Mouse (Mus musculus) limb, embryonic 14.5 days (tissue): ENCODE data around the gene Serpinb9c. TPM values are rescaled to one million over a fixed set of nuclear protein-coding genes. Genes with fewer than 3 reads are reported as not detected.
"Not testable (repeated sequence)": the region's sequence is repeated elsewhere in the genome, so short reads cannot be mapped to it uniquely, and the experiment has no call there.

Experiments
- ATAC-seq: fragments of 200-750 bp; cut with Nextera tagmentation; 2 replicates; pipeline ENCODE4 v1.8.0; 2017; ENCODE audit warnings: low read depth, moderate number of reproducible peaks, moderate TSS enrichment; ENCODE audit not compliant: low FRiP score
- DNase-seq: peaks from one replicate; pipeline ENCODE4 v3.0.0-alpha.2; 2015; ENCODE audit warnings: low spot score
- H3K27ac ChIP-seq: fragments of 300-500 bp; sonication (generic); replicated peaks from 2 replicates; pipeline ENCODE4 v1.5.1; 2014; ENCODE audit warnings: low read depth, mild to moderate bottlenecking, low read length, moderate library complexity, mixed read lengths
- H3K27me3 ChIP-seq: fragments of 300-500 bp; sonication (generic); 2 replicates; pipeline ENCODE4 v1.6.1; 2014; ENCODE audit warnings: low read length, mixed read lengths; ENCODE audit not compliant: control insufficient read depth, insufficient read depth
- H3K36me3 ChIP-seq: fragments of 300-500 bp; sonication (generic); 2 replicates; pipeline ENCODE4 v1.6.1; 2014; ENCODE audit warnings: mild to moderate bottlenecking, low read length, moderate library complexity, mixed read lengths; ENCODE audit not compliant: control insufficient read depth, insufficient read depth
- H3K4me1 ChIP-seq: fragments of 300-500 bp; sonication (generic); 2 replicates; pipeline ENCODE4 v1.6.1; 2014; ENCODE audit warnings: antibody characterized with exemption, low read length, mixed read lengths; ENCODE audit not compliant: control insufficient read depth, insufficient read depth
- H3K4me2 ChIP-seq: fragments of 300-500 bp; sonication (generic); replicated peaks from 2 replicates; pipeline ENCODE4 v1.6.1; 2014; ENCODE audit warnings: low read depth, mild to moderate bottlenecking, low read length, moderate library complexity; ENCODE audit not compliant: severe bottlenecking
- H3K4me3 ChIP-seq: fragments of 300-500 bp; sonication (generic); replicated peaks from 2 replicates; pipeline ENCODE4 v1.5.1; 2014; ENCODE audit warnings: low read length
- H3K9ac ChIP-seq: fragments of 300-500 bp; sonication (generic); 2 replicates; pipeline ENCODE4 v1.6.1; 2014; ENCODE audit warnings: mild to moderate bottlenecking, low read depth, low read length, moderate library complexity; ENCODE audit not compliant: severe bottlenecking
- H3K9me3 ChIP-seq: fragments of 300-500 bp; sonication (generic); 2 replicates; pipeline ENCODE4 v1.6.1; 2016; ENCODE audit warnings: low read length; ENCODE audit not compliant: control insufficient read depth
- POLR2A ChIP-seq: fragments of 200-500 bp; IDR thresholded peaks from 2 replicates; pipeline ENCODE4 v1.8.0; 2012; ENCODE audit warnings: inconsistent platforms, mild to moderate bottlenecking, moderate library complexity, borderline replicate concordance; ENCODE audit not compliant: insufficient read depth, insufficient read length; ENCODE audit errors: extremely low read depth
- WGBS: fragments of 180-500 bp; shearing (Covaris S2); extraction: QIAGEN DNeasy Blood & Tissue Kit; methylation state at CpG from one replicate; pipeline ENCODE4 v1.1.7; 2014; 5-methylcytosine and 5-hydroxymethylcytosine counted together
- polyA plus RNA-seq, 2 experiments: library from polyadenylated mRNA; depleted of rRNA in 1 of 2; stranded (reverse) in 1 of 2; unstranded in 1 of 2; fragments of >200 nt; fragmentation: Nextera tagmentation in 1 of 2; extraction: Ambion mirVana in 1 of 2; gene quantifications; 2 replicates each; pipeline versions ENCODE4 v1.2.1 to v1.2.3; 2012 to 2014

Gene Serpinb9c
- polyA plus RNA-seq (2012; rRNA removed), result 0.05 and 0.14 TPM in 2 replicates
- polyA plus RNA-seq (2014; fragmentation: Nextera tagmentation; extraction: Ambion mirVana), result not detected in 2 replicates

DNA sequence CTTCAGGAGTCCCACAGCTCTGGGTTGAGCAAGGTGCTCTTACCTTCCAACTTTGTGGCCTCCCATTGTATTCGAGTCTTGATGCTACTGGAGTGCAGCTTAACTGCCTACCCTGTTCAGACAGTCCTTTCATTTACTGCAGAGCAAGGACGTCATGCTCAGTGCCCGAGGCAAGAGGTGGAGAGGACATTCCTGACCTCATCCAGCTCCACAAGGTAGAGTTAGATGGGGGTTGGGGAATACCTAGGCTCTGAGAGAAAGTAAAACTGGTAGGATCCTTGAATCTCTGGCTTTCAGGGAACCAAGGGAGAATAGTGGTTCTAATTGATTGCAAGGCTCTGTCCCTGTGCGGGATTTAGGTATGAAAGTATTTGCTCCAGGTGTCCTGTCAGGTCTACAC, at the start of gene Serpinb9c:
TSS of gene Serpinb9c (minus strand) at position 101 of the 400 bp plus-strand sequence.
- H3K4me3 ChIP-seq, result no peak within 1 kb of the TSS
- no peak for TF ChIP-seq POLR2A
- H3K4me1 ChIP-seq, result no peaks in the 10 kb centered on the region
- WGBS, result 63% methylated on average over 4 of the region's 4 CpGs
- no peaks in the 10 kb centered on the region for H3K36me3 ChIP-seq
- no peak for ATAC-seq
- H3K9me3 ChIP-seq, result no peaks in the 10 kb centered on the region
- H3K4me2 ChIP-seq, result no peak within 1 kb of the TSS
- no peak within 1 kb of the TSS for H3K27ac ChIP-seq
- DNase-seq, result no peak
- H3K27me3 ChIP-seq, result no peaks in the 10 kb centered on the region
- no peak within 1 kb of the TSS for H3K9ac ChIP-seq

DNA sequence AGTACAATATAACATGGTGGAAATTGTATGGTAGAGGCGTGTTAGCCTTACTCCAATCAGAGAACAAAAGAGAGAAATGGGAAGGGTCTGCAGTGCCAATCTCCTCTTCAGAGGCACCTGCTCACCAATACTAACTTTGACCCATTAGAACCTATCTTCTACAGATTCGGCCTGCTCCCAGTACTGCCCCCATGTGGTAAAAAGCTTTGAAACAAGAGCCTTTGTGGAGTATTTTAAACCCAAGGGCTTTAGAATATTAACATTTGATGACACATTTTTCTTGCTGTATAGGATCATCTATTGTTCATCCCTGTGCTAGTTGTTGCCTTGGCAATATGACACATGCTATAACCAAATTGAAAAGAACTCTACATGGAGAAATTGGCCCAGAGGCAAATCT, 40.2 kb upstream of the Serpinb9c start:
- no peak for DNase-seq
- H3K9ac ChIP-seq, result no peak overlapping the region
- no peak overlapping the region for H3K4me2 ChIP-seq
- no peak for TF ChIP-seq POLR2A
- 71% methylated on average over 2 of the region's 2 CpGs for WGBS
- no peaks in the 10 kb centered on the region for H3K4me1 ChIP-seq
- H3K36me3 ChIP-seq, result no peaks in the 10 kb centered on the region
- H3K27ac ChIP-seq, result no peak overlapping the region
- ATAC-seq, result no peak
- no peaks in the 10 kb centered on the region for H3K9me3 ChIP-seq
- no peaks in the 10 kb centered on the region for H3K27me3 ChIP-seq
- no peak overlapping the region for H3K4me3 ChIP-seq

DNA sequence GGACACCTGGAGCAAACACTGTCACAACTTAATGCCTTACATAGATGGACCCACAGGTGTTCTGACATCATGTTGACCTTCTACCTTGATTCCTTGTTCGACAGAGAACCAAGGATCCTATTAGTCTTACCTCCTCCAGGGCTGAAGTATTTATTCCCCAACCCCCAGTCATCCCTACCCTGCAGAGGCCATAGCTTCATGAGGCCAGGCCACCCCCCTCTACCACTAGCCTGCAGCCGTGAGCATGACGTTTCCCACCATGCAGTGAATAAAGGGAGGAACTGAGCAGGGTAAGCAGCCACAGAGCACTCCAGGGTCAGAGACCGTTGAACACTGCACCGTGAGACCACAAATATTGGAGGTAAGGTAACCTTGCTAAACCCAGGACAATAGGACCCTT, 33.1 kb upstream of the Serpinb9c start, which contains the start of gene Serpinb9d:
TSS of gene Serpinb9d (plus strand) at position 301 of the 400 bp plus-strand sequence.
- Histone ChIP-seq H3K36me3 (no peaks in the 10 kb centered on the region), H3K27me3 (no peaks in the 10 kb centered on the region), H3K4me2 (no peak within 1 kb of the TSS), H3K9me3 (no peaks in the 10 kb centered on the region), H3K4me1 (no peaks in the 10 kb centered on the region), H3K9ac (no peak within 1 kb of the TSS), H3K4me3 (no peak within 1 kb of the TSS), H3K27ac (no peak within 1 kb of the TSS)
- ATAC-seq (no peak), DNase-seq (no peak)
- TF ChIP-seq POLR2A, result no peak
- 77% methylated on average over 5 of the region's 5 CpGs for WGBS

DNA sequence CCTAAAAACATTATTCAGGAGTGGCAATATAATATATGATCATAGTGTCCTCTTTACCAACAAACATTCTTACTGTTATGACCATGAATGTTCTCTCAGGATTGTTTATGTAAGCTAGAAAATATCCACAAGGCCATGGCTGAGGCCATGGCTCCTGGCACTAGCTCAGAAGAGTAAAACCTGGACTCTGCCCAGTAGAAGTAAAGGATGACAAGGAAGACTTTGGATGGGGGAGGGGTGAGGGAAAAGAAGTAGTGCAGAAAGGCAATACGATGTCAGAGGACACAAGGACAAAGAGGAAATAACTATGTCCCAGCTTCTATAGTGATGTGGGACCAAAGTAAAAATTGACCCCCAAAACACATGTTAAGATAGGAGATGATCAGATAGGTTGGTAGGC, 30.9 kb upstream of the Serpinb9c start:
- not testable (repeated sequence) for H3K27me3 ChIP-seq, H3K27ac ChIP-seq, H3K4me1 ChIP-seq, H3K4me2 ChIP-seq, H3K9me3 ChIP-seq, H3K36me3 ChIP-seq, H3K4me3 ChIP-seq, DNase-seq, H3K9ac ChIP-seq, ATAC-seq
- WGBS, result 79% methylated on average over 1 of the region's 1 CpGs

DNA sequence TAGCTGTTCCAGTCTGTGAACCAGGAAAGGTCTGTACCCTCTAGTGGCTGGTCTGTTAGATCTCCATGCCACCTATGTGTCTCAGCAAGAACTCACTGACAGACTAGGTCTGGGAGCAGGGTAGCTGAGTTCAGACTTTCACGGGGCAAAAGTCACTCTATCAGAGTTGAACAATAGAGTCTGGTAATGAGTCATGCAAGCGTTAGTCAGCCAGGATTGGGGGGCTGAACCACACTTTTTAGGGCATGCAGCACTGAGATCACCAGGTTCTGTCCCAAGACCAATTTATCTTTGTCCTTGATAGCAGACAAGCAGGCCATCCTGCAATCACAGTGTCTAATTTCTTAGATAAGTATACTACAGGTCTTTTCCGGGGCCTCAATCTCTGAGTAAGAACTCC, 18.1 kb downstream of the Serpinb9c start:
- Histone ChIP-seq H3K9ac (no peak overlapping the region), H3K27me3 (no peaks in the 10 kb centered on the region), H3K27ac (no peak overlapping the region), H3K36me3 (no peaks in the 10 kb centered on the region), H3K9me3 (no peaks in the 10 kb centered on the region), H3K4me3 (no peak overlapping the region), H3K4me2 (no peak overlapping the region), H3K4me1 (no peaks in the 10 kb centered on the region)
- DNase-seq (no peak), ATAC-seq (no peak)
- WGBS, result 76% methylated on average over 3 of the region's 3 CpGs
- TF ChIP-seq POLR2A, result no peak

DNA sequence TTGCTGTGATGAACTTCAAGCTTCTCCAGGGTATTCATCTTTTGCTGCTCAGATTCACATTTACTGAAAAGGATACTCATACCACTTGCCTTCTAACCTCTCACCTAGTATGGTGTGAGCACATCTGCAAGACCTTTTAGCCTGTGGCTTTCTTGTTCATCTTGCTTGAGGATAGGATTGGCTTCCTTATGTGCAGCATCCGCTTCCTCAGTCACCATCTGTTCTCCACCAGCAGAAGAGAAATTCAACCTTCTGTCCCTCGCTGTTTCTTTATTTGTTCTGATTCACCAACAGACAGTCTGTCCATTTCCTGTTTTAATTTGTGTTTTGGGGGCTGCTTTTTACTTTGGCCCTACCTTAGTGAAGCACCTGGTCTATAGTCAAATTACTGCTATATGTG, 21.8 kb downstream of the Serpinb9c start:
- no peaks in the 10 kb centered on the region for H3K36me3 ChIP-seq

More for the DNA sequence above, 21.8 kb downstream of the Serpinb9c start:
- Histone ChIP-seq H3K27me3 (no peaks in the 10 kb centered on the region), H3K27ac (no peak overlapping the region), H3K4me3 (no peak overlapping the region), H3K4me1 (no peaks in the 10 kb centered on the region), H3K9me3 (no peaks in the 10 kb centered on the region), H3K9ac (no peak overlapping the region), H3K4me2 (no peak overlapping the region)
- ATAC-seq (no peak), DNase-seq (no peak)
- no peak for TF ChIP-seq POLR2A
- WGBS, result 82% methylated on average over 2 of the region's 2 CpGs
